Mouse (Mus musculus) limb, embryonic 11.5 days (tissue): Measurements from ENCODE around the gene Nacc2. TPM values are rescaled to one million over a fixed set of nuclear protein-coding genes. Genes with fewer than 3 reads are reported as not detected.
A peak's percentile ranks its signal among the peaks of the same experiment; 100 is the strongest.

Source experiments
- ATAC-seq: fragments of 200-750 bp; cut with Nextera tagmentation; 2 replicates; pipeline ENCODE4 v1.8.0; 2017; ENCODE audit warnings: low read depth; ENCODE audit not compliant: insufficient number of reproducible peaks, low FRiP score, low TSS enrichment
- DNase-seq: peaks from one replicate; pipeline ENCODE4 v3.0.0-alpha.2; 2015; ENCODE audit warnings: low spot score
- H3K27ac ChIP-seq: fragments of 300-500 bp; sonication (generic); replicated peaks from 2 replicates; pipeline ENCODE4 v1.5.1; 2014; ENCODE audit warnings: low read depth, mild to moderate bottlenecking, low read length
- H3K27me3 ChIP-seq: fragments of 300-500 bp; sonication (generic); 2 replicates; pipeline ENCODE4 v1.6.1; 2014; ENCODE audit warnings: mild to moderate bottlenecking, low read length, mixed read lengths; ENCODE audit not compliant: control insufficient read depth, insufficient read depth
- H3K36me3 ChIP-seq: fragments of 300-500 bp; sonication (generic); 2 replicates; pipeline ENCODE4 v1.6.1; 2014; ENCODE audit warnings: mild to moderate bottlenecking, low read length, moderate library complexity, mixed read lengths; ENCODE audit not compliant: control insufficient read depth, insufficient read depth
- H3K4me1 ChIP-seq: fragments of 300-500 bp; sonication (generic); 2 replicates; pipeline ENCODE4 v1.6.1; 2014; ENCODE audit warnings: low read length, mixed read lengths; ENCODE audit not compliant: control insufficient read depth, insufficient read depth
- H3K4me2 ChIP-seq: fragments of 300-500 bp; sonication (generic); 2 replicates; pipeline ENCODE4 v1.6.1; 2014; ENCODE audit warnings: low read depth, mild to moderate bottlenecking, moderate library complexity; ENCODE audit not compliant: severe bottlenecking
- H3K4me3 ChIP-seq: fragments of 300-500 bp; sonication (generic); 2 replicates; pipeline ENCODE4 v1.5.1; 2014; ENCODE audit warnings: low read depth, low read length
- H3K9ac ChIP-seq: fragments of 300-500 bp; sonication (generic); 2 replicates; pipeline ENCODE4 v1.6.1; 2014; ENCODE audit warnings: mild to moderate bottlenecking, low read length
- H3K9me3 ChIP-seq: fragments of 300-500 bp; sonication (generic); 2 replicates; pipeline ENCODE4 v1.6.1; 2016; ENCODE audit warnings: low read length; ENCODE audit not compliant: control insufficient read depth
- WGBS: fragments of 180-500 bp; shearing (Covaris S2); extraction: QIAGEN DNeasy Blood & Tissue Kit; methylation state at CpG from one replicate; pipeline ENCODE4 v1.1.7; 2014; 5-methylcytosine and 5-hydroxymethylcytosine counted together
- polyA plus RNA-seq: library from polyadenylated mRNA; unstranded; fragments of >200 nt; fragmentation: Nextera tagmentation; extraction: Ambion mirVana; gene quantifications from 2 replicates; pipeline ENCODE4 v1.2.1, GENCODE M21; 2014

The Nacc2 gene
- polyA plus RNA-seq, 1 experiment from 2014 or later, result 4.0 TPM

DNA sequence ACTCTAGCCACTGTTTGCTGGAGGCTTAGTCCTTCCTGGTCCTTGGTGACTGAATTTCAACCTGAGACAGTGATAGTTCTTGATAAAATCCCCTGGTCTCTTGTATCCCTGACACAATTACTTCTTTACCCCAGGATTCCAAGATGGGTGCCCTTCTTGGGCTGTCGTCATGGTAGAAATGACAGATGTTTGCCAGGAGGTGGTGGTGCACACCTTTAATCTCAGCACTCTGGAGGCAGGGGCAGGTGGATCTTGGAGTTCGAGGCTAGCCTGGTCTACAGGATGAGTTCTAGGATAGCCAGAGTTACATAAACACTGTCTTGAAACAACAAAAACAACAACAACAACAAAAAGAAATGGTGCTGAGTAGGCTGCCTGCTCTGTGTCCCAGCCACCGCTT, 20.0 kb upstream of the Nacc2 start:
- H3K27ac ChIP-seq, result no peak overlapping the region
- H3K9ac ChIP-seq, result no peak overlapping the region
- H3K4me3 ChIP-seq, result no peak overlapping the region
- no peak overlapping the region for H3K4me2 ChIP-seq
- H3K27me3 ChIP-seq, result no peaks in the 10 kb centered on the region
- ATAC-seq (no peak), DNase-seq (no peak)
- H3K9me3 ChIP-seq, result no peaks in the 10 kb centered on the region
- 78% methylated on average over 3 of the region's 3 CpGs for WGBS
- H3K36me3 ChIP-seq, result no peaks in the 10 kb centered on the region
- peaks cover 14% of the 10 kb centered on the region for H3K4me1 ChIP-seq

DNA sequence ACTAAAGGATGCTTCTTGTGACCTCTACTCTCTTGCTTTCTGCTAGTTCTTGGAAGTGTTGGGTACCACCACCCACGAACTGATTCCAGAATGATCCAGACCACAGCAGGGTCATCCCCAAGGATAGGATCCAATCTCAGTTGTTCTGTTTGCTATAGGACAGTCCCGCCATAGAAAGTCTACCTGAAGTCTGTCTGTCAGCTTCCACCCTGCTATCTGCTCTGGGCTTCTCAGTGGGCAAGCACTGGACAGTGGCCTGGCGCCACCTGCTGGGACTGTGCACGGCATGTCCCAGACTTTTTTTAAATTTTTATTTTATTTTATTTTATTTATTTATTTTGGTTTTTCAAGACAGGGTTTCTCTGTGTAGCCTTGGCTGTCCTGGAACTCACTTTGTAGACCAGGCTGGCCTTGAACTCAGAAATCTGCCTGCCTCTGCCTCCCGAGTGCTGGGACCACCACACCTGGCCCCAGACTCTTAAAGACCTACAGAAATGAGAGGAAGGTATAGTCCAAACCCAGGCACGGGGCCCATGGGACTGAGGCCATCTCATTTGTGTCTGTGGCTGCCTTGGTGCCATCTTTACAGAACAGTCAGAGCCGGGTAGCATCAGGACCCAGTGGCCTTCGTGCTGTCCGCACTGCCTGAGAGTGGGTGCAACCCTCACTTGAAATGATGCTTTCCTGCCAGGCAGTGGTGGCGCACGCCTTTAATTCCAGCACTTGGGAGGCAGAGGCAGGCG, 19.0 kb upstream of the Nacc2 start:
- Histone ChIP-seq H3K27me3 (no peaks in the 10 kb centered on the region), H3K4me1 (peaks cover 14% of the 10 kb centered on the region), H3K9me3 (no peaks in the 10 kb centered on the region), H3K4me3 (no peak overlapping the region), H3K4me2 (no peak overlapping the region), H3K9ac (no peak overlapping the region), H3K27ac (no peak overlapping the region), H3K36me3 (no peaks in the 10 kb centered on the region)
- ATAC-seq (no peak), DNase-seq (peak; percentile 70)
- 62% methylated on average over 12 of the region's 12 CpGs for WGBS

DNA sequence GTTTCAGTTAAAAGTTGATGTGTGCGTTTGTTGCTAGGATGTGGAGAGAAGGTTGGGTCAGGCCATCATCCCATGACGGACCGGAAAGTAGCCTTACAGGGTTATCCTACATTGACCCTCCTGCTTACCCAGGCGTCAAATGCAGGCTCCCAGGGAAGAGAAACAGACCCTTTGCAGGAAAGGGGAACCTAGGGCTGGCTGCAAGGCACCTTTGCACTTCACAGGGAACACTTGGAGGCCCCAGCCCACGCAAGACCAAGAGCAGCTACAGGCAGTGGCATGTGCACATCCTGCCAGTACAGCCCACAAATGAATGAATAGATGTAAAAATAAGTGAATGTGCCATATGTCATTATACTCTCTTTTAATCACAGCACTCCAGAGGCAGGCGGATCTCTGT, 17.9 kb upstream of the Nacc2 start:
- 21% methylated on average over 6 of the region's 6 CpGs for WGBS
- no peak for DNase-seq
- Histone ChIP-seq H3K36me3 (no peaks in the 10 kb centered on the region), H3K9ac (peak overlapping the region; percentile 59), H3K4me2 (peak overlapping the region; percentile 75), H3K27ac (no peak overlapping the region), H3K9me3 (no peaks in the 10 kb centered on the region), H3K4me3 (peak overlapping the region; percentile 84), H3K4me1 (peaks cover 14% of the 10 kb centered on the region), H3K27me3 (no peaks in the 10 kb centered on the region)
- no peak for ATAC-seq

DNA sequence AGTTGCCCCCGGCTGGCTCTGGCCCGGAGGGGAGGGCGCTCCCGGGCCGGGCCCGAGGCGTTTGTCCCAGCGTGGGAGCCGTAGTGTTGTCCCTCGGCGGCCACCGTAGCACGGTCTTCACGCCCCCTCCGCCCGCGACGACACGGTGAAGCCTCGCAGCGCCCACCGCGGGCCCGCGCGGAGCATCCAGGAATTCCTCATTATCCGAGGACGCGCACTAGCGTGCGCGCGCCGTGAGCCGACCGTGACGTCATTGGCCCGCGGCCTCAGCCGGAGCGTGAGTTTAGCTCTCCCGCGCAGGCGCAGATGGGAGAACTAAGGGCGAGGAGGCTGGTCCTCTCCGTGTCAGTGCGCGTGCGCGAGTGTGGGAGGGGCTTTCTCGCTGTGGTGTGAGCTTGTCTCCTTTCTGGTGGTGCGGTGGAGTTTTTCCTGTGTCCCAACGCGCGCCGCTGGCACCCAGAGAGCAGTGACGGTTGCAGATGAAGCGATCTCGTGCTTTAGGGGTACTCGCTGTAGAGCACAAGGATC, 17.3 kb upstream of the Nacc2 start:
- under 1% methylated on average over 60 of the region's 60 CpGs for whole genome bisulfite sequencing

DNA sequence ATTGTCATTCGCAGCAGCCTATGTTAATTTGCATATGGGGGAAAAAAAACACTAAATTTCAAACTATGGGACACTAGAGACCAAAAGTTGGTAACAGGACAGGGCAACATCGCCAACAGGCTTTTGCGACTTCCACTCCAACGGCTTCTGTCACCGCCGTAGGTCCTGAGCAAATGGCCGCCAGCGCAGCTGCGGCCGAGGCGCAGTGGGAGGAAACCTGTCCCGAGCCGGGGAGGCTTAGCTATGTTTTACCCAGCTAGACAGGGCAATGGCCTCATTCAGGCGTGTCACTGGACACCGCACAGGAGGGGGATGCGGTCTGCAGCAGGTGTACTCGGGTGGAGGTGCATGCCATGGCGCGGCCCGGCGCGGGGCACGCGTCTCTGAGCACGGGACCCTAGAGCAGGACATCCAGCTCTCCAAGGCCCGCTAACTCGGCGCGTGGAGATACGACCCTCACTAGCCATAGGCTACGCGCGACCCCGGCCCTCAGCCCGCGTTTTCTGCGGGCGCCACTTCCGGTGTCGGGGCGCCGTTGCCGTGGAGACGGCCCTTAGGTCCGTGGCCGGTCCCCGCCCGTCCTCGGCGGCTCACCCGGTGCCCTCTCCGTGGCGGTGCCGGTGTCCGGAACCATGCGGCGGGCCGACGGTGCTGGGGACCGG, 16.7 kb upstream of the Nacc2 start:
- WGBS, result 1% methylated on average over 55 of the region's 60 CpGs
- no peaks in the 10 kb centered on the region for H3K36me3 ChIP-seq
- peak overlapping the region; percentile 84 for H3K4me3 ChIP-seq
- peak overlapping the region; percentile 88 for H3K9ac ChIP-seq
- H3K27ac ChIP-seq, result peak overlapping the region; percentile 70
- DNase-seq (peak; percentile 79), ATAC-seq (peak; percentile 77)
- H3K4me2 ChIP-seq, result peak overlapping the region; percentile 75
- no peaks in the 10 kb centered on the region for H3K9me3 ChIP-seq
- H3K27me3 ChIP-seq, result no peaks in the 10 kb centered on the region
- peaks cover 14% of the 10 kb centered on the region for H3K4me1 ChIP-seq

More for the DNA sequence above, 17.3 kb upstream of the Nacc2 start:
- H3K9me3 ChIP-seq, result no peaks in the 10 kb centered on the region
- ATAC-seq (peak; percentile 78), DNase-seq (peak; percentile 100)
- peak overlapping the region; percentile 84 for H3K4me3 ChIP-seq
- H3K27me3 ChIP-seq, result no peaks in the 10 kb centered on the region
- peak overlapping the region; percentile 88 for H3K9ac ChIP-seq
- peaks cover 14% of the 10 kb centered on the region for H3K4me1 ChIP-seq
- H3K4me2 ChIP-seq, result peak overlapping the region; percentile 75
- H3K27ac ChIP-seq, result peak overlapping the region; percentile 70; the same call in 1 of the 2 replicates
- H3K36me3 ChIP-seq, result no peaks in the 10 kb centered on the region

DNA sequence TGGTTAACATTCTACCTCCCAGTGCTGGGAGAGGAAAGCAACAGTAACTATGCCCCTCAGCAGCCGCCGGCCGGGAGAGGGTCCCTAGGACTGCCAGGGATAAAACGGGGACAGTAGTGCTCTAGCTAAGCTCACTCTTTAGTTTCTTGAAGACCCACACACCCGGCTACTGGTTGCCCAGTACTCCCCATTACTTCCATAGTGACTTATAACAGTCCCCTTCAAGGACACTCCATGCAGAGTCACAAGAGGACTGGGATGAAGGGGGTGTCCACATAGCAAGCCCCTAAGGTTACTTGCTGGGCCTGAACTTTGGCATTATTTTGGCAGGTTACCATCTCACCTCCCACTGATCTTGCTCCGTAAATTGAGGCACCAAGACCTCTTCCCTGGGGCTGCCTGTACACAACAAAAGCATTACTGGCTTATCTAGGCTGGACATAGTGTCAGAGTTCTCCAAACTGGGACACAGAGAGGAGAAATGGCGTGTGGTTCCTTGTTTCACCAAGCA, 16.1 kb upstream of the Nacc2 start:
- DNase-seq, result no peak
- no peak for ATAC-seq
- Histone ChIP-seq H3K4me2 (peak overlapping the region; percentile 75), H3K27me3 (no peaks in the 10 kb centered on the region), H3K9ac (peak overlapping the region; percentile 88), H3K27ac (peak overlapping the region; percentile 70; the same call in 1 of the 2 replicates), H3K4me3 (peak overlapping the region; percentile 84), H3K9me3 (no peaks in the 10 kb centered on the region), H3K4me1 (peaks cover 14% of the 10 kb centered on the region), H3K36me3 (no peaks in the 10 kb centered on the region)
- WGBS, result 67% methylated on average over 7 of the region's 7 CpGs

DNA sequence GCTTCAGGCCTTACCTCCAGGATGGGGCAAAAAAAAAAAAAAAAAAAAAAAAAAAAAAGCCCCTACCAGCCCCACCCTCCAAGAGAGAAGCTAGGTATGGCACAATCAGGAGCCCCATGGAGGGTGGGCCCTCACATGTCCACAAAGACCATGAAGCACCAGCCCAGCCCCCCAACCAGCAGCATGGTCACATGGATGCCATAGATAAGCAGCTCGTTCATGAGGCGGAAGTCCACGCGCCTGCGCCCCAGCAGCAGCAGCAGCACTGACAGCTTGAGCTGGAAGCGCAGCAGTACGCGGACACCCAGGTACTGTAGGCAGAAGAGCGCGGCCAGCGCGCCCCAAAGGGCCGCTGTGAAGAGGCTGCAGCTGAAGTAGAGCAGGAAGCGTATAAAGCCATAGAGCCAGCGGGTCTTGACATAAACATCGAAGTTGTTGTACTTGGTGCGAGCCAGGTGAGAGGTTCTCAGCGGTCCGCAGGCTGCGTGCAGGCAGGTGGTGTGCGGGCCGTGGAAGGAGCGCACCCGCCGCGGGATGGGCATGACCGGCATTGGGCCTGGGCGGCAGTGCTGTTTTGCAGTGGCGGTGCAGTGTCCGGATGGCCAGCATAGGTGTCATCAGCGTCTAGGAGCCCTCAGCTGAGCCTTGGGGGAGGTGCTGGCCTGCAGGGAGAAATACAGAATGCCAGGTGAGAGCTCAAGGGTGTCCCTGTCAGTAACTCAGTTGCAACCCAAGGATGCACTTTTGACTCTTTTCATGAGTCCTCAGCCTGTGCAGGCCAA, 15.4 kb upstream of the Nacc2 start:
- Histone ChIP-seq H3K27me3 (no peaks in the 10 kb centered on the region), H3K4me3 (0 out of 2 replicates have a peak overlapping the region, but pooled peaks have one; percentile 84), H3K9ac (no peak overlapping the region; the same call in 1 of the 2 replicates), H3K36me3 (no peaks in the 10 kb centered on the region), H3K4me2 (peak overlapping the region; percentile 75), H3K27ac (no peak overlapping the region), H3K9me3 (no peaks in the 10 kb centered on the region), H3K4me1 (peaks cover 17% of the 10 kb centered on the region)
- DNase-seq, result no peak
- ATAC-seq, result no peak
- 80% methylated on average over 31 of the region's 31 CpGs for WGBS

DNA sequence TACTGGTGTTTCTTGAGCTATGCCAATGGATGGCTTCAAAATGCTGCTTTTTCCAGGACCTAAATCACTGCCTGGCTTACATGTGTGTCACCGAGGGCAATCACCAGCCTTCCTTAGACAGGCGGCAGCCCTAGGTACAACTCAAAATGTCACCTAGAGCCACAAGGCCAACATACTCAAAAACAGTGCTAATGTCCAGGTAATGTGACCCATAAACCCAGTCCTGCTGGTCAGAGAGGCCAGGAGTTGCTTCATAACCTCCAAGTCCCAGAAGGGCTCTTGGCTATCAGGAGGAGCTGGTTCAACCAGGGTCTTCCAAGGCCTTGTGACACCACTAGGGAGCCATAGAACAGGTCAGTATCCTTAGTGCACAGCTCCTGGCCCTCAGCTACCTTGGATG, 11.6 kb upstream of the Nacc2 start:
- 98% methylated on average over 2 of the region's 2 CpGs for WGBS
- H3K27ac ChIP-seq, result no peak overlapping the region
- H3K9me3 ChIP-seq, result no peaks in the 10 kb centered on the region
- H3K4me2 ChIP-seq, result no peak overlapping the region
- H3K9ac ChIP-seq, result no peak overlapping the region
- H3K4me1 ChIP-seq, result peaks cover 26% of the 10 kb centered on the region
- DNase-seq (no peak), ATAC-seq (no peak)
- H3K4me3 ChIP-seq, result no peak overlapping the region
- no peaks in the 10 kb centered on the region for H3K36me3 ChIP-seq
- no peaks in the 10 kb centered on the region for H3K27me3 ChIP-seq
